Mouse (Mus musculus): ENCODE results near the gene Ushbp1.
"Not testable (repeated sequence)": the region's sequence is repeated elsewhere in the genome, so short reads cannot be mapped to it uniquely, and the experiment has no call there.

Ushbp1 gene

GRCm38 (mm10) chr8:71395629-71396028 is at the start of gene Ushbp1:
Ushbp1 (minus strand) TSS chr8:71395802.
- DNase-seq (ENCODE audit: low spot score in 2 of 2), result no peak

- DNase-seq (ENCODE audit: low spot score in 2 of 2), result no peak
Measured at GRCm38 (mm10) chr8:71445096-71445495, 49.5 kb upstream of the Ushbp1 start.

DNA sequence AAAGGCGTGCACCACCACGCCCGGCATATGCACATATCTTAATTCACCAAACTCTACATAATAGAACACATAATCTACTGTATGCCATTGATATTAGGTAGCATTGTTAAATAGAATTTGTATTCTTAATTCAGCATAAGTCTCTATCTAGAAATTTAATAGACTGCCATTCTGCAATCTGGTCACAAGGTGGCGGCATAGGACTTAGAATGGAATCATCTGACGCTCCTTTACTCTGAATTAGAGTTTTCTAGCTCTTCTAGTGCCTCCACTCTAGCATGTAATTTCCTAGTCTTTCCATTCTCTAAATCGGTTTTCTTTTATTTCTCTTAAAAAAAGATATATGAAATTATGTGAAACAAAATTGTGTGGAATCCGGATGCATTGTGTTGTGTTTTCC is 45.8 kb upstream of the Ushbp1 start:
- DNase-seq (ENCODE audit: low spot score in 2 of 2), result no peak

DNA sequence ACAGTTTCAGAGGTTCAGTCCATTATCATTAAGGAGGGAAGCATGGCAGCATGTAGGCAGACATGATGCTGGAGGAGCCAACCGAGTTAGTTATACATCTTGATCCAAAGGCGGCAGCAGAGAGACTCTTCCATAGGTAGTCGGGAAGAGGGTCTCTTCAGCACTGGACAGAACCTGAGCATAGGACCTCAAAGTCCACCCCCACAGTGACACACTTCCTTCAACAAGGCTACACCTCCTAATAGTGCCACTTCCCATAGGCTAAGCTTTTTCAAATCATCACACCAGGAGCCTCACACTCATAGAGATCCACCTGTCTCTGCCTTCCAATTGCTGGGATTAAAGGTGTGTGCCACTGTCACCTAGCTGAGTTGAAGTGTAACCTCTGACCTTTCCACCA is 41.4 kb upstream of the Ushbp1 start:
- DNase-seq (ENCODE audit: low spot score in 2 of 2), result no peak

DNA sequence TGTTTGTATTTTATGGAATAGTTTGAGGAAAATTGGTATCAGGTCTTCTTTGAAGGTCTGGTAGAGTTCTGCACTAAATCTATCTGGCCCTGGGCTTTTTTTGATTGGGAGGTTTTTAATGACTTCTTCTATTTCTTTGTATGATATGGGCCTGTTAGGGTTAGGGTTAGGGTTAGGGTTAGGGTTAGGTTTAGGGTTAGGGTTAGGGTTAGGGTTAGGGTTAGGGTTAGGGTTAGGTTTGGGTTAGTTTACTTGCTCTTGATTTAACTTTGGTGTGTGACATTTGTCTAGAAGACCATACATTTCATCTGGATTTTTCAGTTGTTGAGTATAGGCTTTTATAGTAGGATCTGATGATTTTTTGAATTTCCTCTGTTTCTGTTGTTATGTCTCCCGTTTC is 37.3 kb upstream of the Ushbp1 start:
- not testable (repeated sequence) for DNase-seq (ENCODE audit: low spot score in 2 of 2)

DNA sequence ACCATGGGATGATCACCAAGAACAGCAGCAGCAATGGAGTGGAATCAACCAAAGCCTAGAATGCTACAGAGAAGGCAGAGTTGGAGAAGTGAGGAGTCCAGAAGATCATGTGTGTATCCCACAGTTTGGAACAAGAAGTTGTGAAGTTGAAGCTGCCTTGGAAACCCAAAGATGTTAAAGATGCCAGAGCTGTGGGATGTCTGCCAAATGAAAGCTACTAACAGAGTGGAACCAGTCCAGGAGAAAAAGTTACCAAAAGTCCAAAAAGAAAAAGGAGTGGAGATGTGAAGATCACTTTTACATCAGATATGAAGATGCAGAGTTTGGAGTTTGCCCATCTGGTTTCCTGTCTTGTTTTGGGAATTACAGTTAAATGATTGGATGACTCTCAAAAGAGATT is 26.5 kb upstream of the Ushbp1 start:
- DNase-seq (ENCODE audit: low spot score in 2 of 2), result no peak

- DNase-seq (ENCODE audit: low spot score in 2 of 2), result no peak
Measured at GRCm38 (mm10) chr8:71411535-71412273, 16.1 kb upstream of the Ushbp1 start.

- no peak for DNase-seq (ENCODE audit: low spot score in 2 of 2)
Measured at GRCm38 (mm10) chr8:71408231-71408630, 12.6 kb upstream of the Ushbp1 start.

GRCm38 (mm10) chr8:71407441-71407840 is 11.8 kb upstream of the Ushbp1 start:
- DNase-seq (ENCODE audit: low spot score in 2 of 2), result no peak

DNA sequence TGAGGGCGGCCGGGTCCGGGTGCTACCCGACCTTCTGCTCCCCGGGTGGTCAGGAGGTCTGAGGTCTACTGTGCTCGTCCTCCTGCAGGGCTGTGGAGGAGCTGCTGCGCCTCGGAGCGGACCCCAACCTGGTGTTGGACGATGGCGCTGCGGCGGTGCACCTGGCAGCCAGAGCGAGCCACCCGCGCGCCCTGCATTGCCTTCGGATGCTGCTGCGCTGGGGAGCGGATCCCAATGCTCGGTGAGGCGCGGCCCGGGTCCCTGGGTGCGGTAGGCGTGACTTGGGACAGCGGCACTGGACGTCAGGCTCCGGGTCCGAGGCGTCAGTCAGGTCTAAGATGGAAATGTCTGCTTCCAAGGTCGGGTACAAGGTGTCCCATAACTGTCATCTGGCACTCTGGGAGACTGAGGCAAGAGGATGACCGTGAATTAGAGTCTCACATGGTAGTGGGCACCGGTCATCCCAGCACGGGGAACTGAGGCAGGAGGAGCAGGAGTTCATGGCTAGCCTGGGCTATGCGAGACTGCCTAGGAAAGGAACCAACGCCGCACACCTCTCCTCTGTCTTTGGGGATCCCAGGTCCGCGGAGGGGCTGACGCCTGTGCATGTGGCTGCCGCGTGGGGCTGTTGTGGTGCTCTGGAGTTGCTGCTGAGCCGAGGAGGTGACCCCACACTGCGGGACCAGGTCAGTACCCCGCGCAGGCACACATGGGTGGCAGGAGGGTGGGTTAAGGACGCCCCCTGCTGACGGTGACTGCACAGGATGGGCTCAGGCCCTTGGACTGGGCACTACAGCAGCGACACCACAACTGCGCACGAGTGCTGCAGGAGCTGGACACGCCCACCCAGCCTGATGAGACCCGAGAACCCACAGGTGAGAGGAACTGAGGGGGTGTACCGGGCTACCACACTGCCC is 10.8 kb upstream of the Ushbp1 start:
- DNase-seq (ENCODE audit: low spot score in 2 of 2), result peak in 1 of 2 experiments; percentile 38

DNA sequence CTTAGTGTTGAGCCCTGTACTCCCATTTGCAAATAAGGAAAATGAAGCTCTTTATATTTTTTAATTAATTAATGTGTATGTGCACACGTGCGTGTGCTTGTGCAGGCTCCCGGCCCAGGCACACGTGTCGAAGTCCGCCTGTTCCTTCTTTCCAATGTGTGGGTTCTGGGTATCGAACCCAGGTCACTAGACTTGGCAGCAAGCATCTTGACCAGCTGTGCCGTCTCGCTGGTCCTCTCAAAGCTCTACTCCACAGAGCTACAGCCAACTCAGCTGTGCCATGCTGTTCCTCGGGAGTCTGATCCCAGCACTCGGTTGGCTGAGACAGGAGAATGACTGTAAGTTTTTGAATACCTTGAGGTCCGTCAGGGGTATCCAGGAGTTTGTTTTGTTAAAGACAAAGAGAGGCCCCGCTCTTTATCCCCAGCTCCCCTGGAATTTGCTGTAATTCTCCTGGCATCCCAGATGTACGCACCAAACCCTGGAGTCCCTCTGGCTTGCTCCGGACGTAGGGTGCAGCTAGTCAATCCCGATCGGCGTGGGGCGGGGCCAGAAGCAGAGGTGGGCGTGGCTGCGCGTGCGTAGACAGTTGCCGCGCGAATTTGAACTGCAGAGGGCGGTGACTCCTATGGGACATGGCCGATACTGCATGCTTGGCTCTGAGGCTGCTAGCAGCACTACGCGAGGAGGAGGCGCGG is 9.9 kb upstream of the Ushbp1 start, which contains the start of gene Ankle1:
Gene Ankle1, plus strand, starts transcription at position 610 of the 698 bp plus-strand sequence.
- DNase-seq (ENCODE audit: low spot score in 2 of 2), result peak; percentile 93 to 100

DNA sequence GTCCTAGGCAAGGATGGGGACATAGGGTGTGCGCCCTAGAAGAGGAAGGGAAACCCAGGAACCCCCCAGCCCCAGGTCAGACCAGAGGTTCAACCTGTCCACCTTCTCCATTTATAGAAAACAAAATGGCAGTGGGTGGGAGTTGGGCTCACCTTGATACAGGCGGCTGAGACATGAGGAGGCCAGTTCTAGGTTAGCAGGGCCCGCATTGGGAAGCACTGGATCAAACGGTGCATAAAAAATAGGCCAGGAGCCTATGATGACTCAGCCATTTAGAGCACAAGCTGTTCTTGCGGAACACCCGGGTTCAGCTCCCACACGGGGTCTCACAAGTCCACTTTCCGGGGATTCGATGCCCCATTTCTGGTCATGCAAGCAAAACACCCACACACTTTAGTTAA is 9.3 kb upstream of the Ushbp1 start:
- no peak for DNase-seq (ENCODE audit: low spot score in 2 of 2)

GRCm38 (mm10) chr8:71404011-71404410 is 8.4 kb upstream of the Ushbp1 start:
- no peak for DNase-seq (ENCODE audit: low spot score in 2 of 2)

GRCm38 (mm10) chr8:71403107-71403885 is 7.7 kb upstream of the Ushbp1 start:
- DNase-seq (ENCODE audit: low spot score in 2 of 2), result no peak

DNA sequence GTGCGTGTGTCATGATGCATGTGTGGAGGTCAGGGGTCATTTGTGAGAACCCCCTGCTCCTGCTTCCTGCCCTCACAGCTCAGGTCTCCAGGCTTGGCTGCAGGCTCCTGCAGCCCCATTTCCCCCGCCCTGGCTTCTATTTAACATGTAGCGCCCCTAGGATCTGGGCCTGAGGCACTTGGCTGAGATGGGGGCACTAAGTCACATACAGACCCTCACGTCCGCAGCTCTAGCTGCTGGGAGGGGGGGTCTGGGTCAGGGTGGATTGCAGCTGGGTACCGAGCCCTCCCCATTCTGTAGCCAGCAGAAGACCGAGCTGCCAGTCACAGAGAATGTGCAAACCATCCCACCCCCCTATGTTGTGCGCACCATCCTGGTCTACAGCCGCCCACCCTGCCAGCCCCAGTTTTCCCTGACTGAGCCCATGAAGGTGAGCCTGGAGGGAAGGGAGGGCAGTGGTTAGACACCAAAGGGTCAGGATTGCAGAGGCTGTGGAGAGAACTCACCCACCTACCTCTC is 6.9 kb upstream of the Ushbp1 start:
- no peak for DNase-seq (ENCODE audit: low spot score in 2 of 2)

- no peak for DNase-seq (ENCODE audit: low spot score in 2 of 2)
Measured at GRCm38 (mm10) chr8:71401454-71401853, 5.9 kb upstream of the Ushbp1 start.

GRCm38 (mm10) chr8:71400826-71401225 is 5.2 kb upstream of the Ushbp1 start:
- no peak for DNase-seq (ENCODE audit: low spot score in 2 of 2)

GRCm38 (mm10) chr8:71397701-71398100 is 2.1 kb upstream of the Ushbp1 start:
- DNase-seq (ENCODE audit: low spot score in 2 of 2), result no peak

GRCm38 (mm10) chr8:71396639-71397305 is 1.2 kb upstream of the Ushbp1 start, which contains the start of gene Babam1:
Babam1 (plus strand) TSS chr8:71396861.
- peak; percentile 81 to 92 for DNase-seq (ENCODE audit: low spot score in 2 of 2)

- DNase-seq (ENCODE audit: low spot score in 2 of 2), result no peak
Measured at GRCm38 (mm10) chr8:71395071-71395470, 531 bp downstream of the Ushbp1 start.
